Mouse (Mus musculus): Measurements from ENCODE around the gene Eif5b.
"Not testable (repeated sequence)": the region's sequence is repeated elsewhere in the genome, so short reads cannot be mapped to it uniquely, and the experiment has no call there.

Eif5b gene

GRCm38 (mm10) chr1:38003046-38003445 is 5.2 kb downstream of the Eif5b start:
- no peak for DNase-seq (ENCODE audit: low read depth, low spot score)

- DNase-seq (ENCODE audit: low read depth, low spot score), result no peak
Measured at GRCm38 (mm10) chr1:38006741-38007140, 8.9 kb downstream of the Eif5b start.

GRCm38 (mm10) chr1:38011647-38012046 is 13.8 kb downstream of the Eif5b start:
- no peak for DNase-seq (ENCODE audit: low read depth, low spot score)

- DNase-seq (ENCODE audit: low read depth, low spot score), result no peak
Measured at GRCm38 (mm10) chr1:38012104-38012503, 14.3 kb downstream of the Eif5b start.

GRCm38 (mm10) chr1:38012509-38012908 is 14.7 kb downstream of the Eif5b start:
- no peak for DNase-seq (ENCODE audit: low read depth, low spot score)

GRCm38 (mm10) chr1:38014551-38015203 is 16.9 kb downstream of the Eif5b start:
- no peak for DNase-seq (ENCODE audit: low read depth, low spot score)

- DNase-seq (ENCODE audit: low read depth, low spot score), result no peak
Measured at GRCm38 (mm10) chr1:38027301-38027700, 29.5 kb downstream of the Eif5b start.

- DNase-seq (ENCODE audit: low read depth, low spot score), result no peak
Measured at GRCm38 (mm10) chr1:38031391-38031790, 33.6 kb downstream of the Eif5b start.

GRCm38 (mm10) chr1:38035521-38035920 is 37.7 kb downstream of the Eif5b start:
- DNase-seq (ENCODE audit: low read depth, low spot score), result no peak

- no peak for DNase-seq (ENCODE audit: low read depth, low spot score)
Measured at GRCm38 (mm10) chr1:38037375-38037774, 39.6 kb downstream of the Eif5b start.

GRCm38 (mm10) chr1:38038898-38039297 is 41.1 kb downstream of the Eif5b start:
- DNase-seq (ENCODE audit: low read depth, low spot score), result no peak

GRCm38 (mm10) chr1:38048121-38048520 is 50.3 kb downstream of the Eif5b start:
- DNase-seq (ENCODE audit: low read depth, low spot score), result no peak

- DNase-seq (ENCODE audit: low read depth, low spot score), result no peak
Measured at GRCm38 (mm10) chr1:38049562-38049961, 51.8 kb downstream of the Eif5b start.

- DNase-seq (ENCODE audit: low read depth, low spot score), result no peak
Measured at GRCm38 (mm10) chr1:38055176-38055575, 57.4 kb downstream of the Eif5b start.

- no peak for DNase-seq (ENCODE audit: low read depth, low spot score)
Measured at GRCm38 (mm10) chr1:38058417-38058816, 60.6 kb downstream of the Eif5b start.

GRCm38 (mm10) chr1:38062156-38062555 is 64.3 kb downstream of the Eif5b start:
- DNase-seq (ENCODE audit: low read depth, low spot score), result not testable (repeated sequence)

GRCm38 (mm10) chr1:38067276-38067675 is 69.5 kb downstream of the Eif5b start:
- no peak for DNase-seq (ENCODE audit: low read depth, low spot score)

GRCm38 (mm10) chr1:38071326-38071725 is 73.5 kb downstream of the Eif5b start:
- DNase-seq (ENCODE audit: low read depth, low spot score), result no peak

- no peak for DNase-seq (ENCODE audit: low read depth, low spot score)
Measured at GRCm38 (mm10) chr1:38081316-38081715, 83.5 kb downstream of the Eif5b start.

- no peak for DNase-seq (ENCODE audit: low read depth, low spot score)
Measured at GRCm38 (mm10) chr1:38103214-38103613, 105.4 kb downstream of the Eif5b start.

- DNase-seq (ENCODE audit: low read depth, low spot score), result no peak
Measured at GRCm38 (mm10) chr1:38103813-38104212, 106.0 kb downstream of the Eif5b start.

All from CD4-positive helper T cell, adult 2 months (primary cell).